Mouse (Mus musculus) kidney, embryonic 16.5 days (tissue): Measurements from ENCODE around the gene Sbds. TPM values are rescaled to one million over a fixed set of nuclear protein-coding genes. Genes with fewer than 3 reads are reported as not detected.
"Not testable (repeated sequence)": the region's sequence is repeated elsewhere in the genome, so short reads cannot be mapped to it uniquely, and the experiment has no call there.

ENCODE experiments used
- ATAC-seq: fragments of 200-750 bp; cut with Nextera tagmentation; 2 replicates; pipeline ENCODE4 v1.8.0; 2017; ENCODE audit warnings: moderate TSS enrichment; ENCODE audit not compliant: low FRiP score, low TSS enrichment
- H3K27ac ChIP-seq: fragments of 300-500 bp; sonication (generic); 2 replicates; pipeline ENCODE4 v1.5.1; 2014; ENCODE audit warnings: low read length
- H3K27me3 ChIP-seq: fragments of 300-500 bp; sonication (generic); 2 replicates; pipeline ENCODE4 v1.6.1; 2014; ENCODE audit warnings: low read length, control low read depth, mixed read lengths; ENCODE audit not compliant: insufficient read depth
- H3K36me3 ChIP-seq: fragments of 300-500 bp; sonication (generic); 2 replicates; pipeline ENCODE4 v1.6.1; 2014; ENCODE audit warnings: low read length, control low read depth, mixed read lengths; ENCODE audit not compliant: insufficient read depth
- H3K4me1 ChIP-seq: fragments of 300-500 bp; sonication (generic); 2 replicates; pipeline ENCODE4 v1.6.1; 2014; ENCODE audit warnings: low read length, control low read depth, mixed read lengths; ENCODE audit not compliant: insufficient read depth
- H3K4me2 ChIP-seq: fragments of 300-500 bp; sonication (generic); replicated peaks from 2 replicates; pipeline ENCODE4 v1.6.1; 2014; ENCODE audit warnings: low read depth, low read length
- H3K4me3 ChIP-seq: fragments of 300-500 bp; sonication (generic); 2 replicates; pipeline ENCODE4 v1.5.1; 2014; ENCODE audit warnings: mild to moderate bottlenecking, low read length
- H3K9ac ChIP-seq: fragments of 300-500 bp; sonication (generic); replicated peaks from 2 replicates; pipeline ENCODE4 v1.6.1; 2014; ENCODE audit warnings: low read length
- H3K9me3 ChIP-seq: fragments of 300-500 bp; sonication (generic); 2 replicates; pipeline ENCODE4 v1.6.1; 2016; ENCODE audit warnings: low read length, control low read depth
- WGBS: fragments of 180-500 bp; shearing (Covaris S2); extraction: QIAGEN DNeasy Blood & Tissue Kit; methylation state at CpG from one replicate; pipeline ENCODE4 v1.1.7; 2014; 5-methylcytosine and 5-hydroxymethylcytosine counted together
- polyA plus RNA-seq: library from polyadenylated mRNA; unstranded; fragments of >200 nt; fragmentation: Nextera tagmentation; extraction: Ambion mirVana; gene quantifications from 2 replicates; pipeline ENCODE4 v1.2.1, GENCODE M21; 2015

Sbds gene
- polyA plus RNA-seq, 1 experiment from 2014 or later: 72.2 TPM

- ATAC-seq: no peak
- H3K4me2 ChIP-seq: no peak overlapping the region
- no peaks in the 10 kb centered on the region for H3K9me3 ChIP-seq
- H3K27me3 ChIP-seq: no peaks in the 10 kb centered on the region
- WGBS: 70% methylated on average over 11 of the region's 11 CpGs
- H3K4me3 ChIP-seq: no peak overlapping the region
- H3K4me1 ChIP-seq: no peaks in the 10 kb centered on the region
- no peak overlapping the region for H3K9ac ChIP-seq
- H3K36me3 ChIP-seq: peaks cover 27% of the 10 kb centered on the region
- no peak overlapping the region for H3K27ac ChIP-seq
Observed at GRCm38 (mm10) chr5:130263454-130263853, 8.1 kb upstream of the Sbds start.

GRCm38 (mm10) chr5:130257303-130257702 is 2.0 kb upstream of the Sbds start:
- H3K9me3 ChIP-seq: no peaks in the 10 kb centered on the region
- H3K36me3 ChIP-seq: peaks cover 7% of the 10 kb centered on the region; the same call in 1 of the 2 replicates
- peak overlapping the region; percentile 74 for H3K4me2 ChIP-seq
- peak overlapping the region; percentile 85 for H3K9ac ChIP-seq
- H3K4me1 ChIP-seq: peaks cover 14% of the 10 kb centered on the region
- H3K27ac ChIP-seq: peak overlapping the region; percentile 86
- H3K4me3 ChIP-seq: peak overlapping the region; percentile 74
- no peak for ATAC-seq
- no peaks in the 10 kb centered on the region for H3K27me3 ChIP-seq
- WGBS: 9% methylated on average over 8 of the region's 8 CpGs

GRCm38 (mm10) chr5:130256678-130257271 is 1.4 kb upstream of the Sbds start:
- no peaks in the 10 kb centered on the region for H3K9me3 ChIP-seq
- peaks cover 14% of the 10 kb centered on the region for H3K4me1 ChIP-seq
- peak overlapping the region; percentile 74 for H3K4me2 ChIP-seq
- peak overlapping the region; percentile 86 for H3K27ac ChIP-seq
- H3K27me3 ChIP-seq: no peaks in the 10 kb centered on the region
- ATAC-seq: peak; percentile 94
- peak overlapping the region; percentile 74 for H3K4me3 ChIP-seq
- peak overlapping the region; percentile 85 for H3K9ac ChIP-seq
- under 1% methylated on average over 25 of the region's 25 CpGs for WGBS
- peaks cover 12% of the 10 kb centered on the region; the same call in 1 of the 2 replicates for H3K36me3 ChIP-seq

DNA sequence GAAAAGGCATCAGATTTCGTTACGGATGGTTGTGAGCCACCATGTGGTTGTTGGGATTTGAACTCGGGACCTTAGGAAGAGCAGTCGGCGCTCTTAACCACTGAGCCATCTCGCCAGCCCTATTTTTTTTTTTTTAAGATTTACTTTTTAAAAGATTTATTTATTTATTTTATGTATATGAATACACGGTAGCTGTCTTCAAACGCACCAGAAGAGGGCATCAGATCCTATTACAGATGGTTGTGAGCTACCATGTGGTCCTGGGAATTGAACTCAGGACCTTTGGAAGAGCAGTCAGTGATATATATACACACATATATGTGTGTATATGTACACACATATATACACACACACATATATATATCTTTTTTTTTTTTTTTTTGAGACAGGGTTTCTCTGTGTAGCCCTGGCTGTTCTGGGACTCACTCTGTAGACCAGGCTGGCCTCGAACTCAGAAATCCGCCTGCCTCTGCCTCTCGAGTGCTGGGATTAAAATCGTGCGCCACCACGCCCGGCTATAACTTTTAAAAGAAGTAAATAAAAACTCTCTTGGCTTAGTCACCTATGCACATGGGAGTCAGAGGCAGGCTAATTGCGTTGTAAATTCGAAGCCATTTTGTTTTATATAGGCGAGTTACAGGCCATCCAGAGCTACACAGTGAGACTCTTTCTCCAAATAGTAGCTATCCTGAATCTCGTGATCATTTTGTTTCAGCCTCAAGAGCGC is 632 bp upstream of the Sbds start:
- H3K4me3 ChIP-seq: peak overlapping the region; percentile 74
- H3K9me3 ChIP-seq, ATAC-seq, H3K27me3 ChIP-seq: not testable (repeated sequence)
- 29% methylated on average over 20 of the region's 20 CpGs for WGBS
- peaks cover 20% of the 10 kb centered on the region for H3K36me3 ChIP-seq
- H3K4me1 ChIP-seq: peaks cover 14% of the 10 kb centered on the region
- H3K4me2 ChIP-seq: peak overlapping the region; percentile 74
- peak overlapping the region; percentile 64 for H3K27ac ChIP-seq
- peak overlapping the region; percentile 43; the same call in 1 of the 2 replicates for H3K9ac ChIP-seq

DNA sequence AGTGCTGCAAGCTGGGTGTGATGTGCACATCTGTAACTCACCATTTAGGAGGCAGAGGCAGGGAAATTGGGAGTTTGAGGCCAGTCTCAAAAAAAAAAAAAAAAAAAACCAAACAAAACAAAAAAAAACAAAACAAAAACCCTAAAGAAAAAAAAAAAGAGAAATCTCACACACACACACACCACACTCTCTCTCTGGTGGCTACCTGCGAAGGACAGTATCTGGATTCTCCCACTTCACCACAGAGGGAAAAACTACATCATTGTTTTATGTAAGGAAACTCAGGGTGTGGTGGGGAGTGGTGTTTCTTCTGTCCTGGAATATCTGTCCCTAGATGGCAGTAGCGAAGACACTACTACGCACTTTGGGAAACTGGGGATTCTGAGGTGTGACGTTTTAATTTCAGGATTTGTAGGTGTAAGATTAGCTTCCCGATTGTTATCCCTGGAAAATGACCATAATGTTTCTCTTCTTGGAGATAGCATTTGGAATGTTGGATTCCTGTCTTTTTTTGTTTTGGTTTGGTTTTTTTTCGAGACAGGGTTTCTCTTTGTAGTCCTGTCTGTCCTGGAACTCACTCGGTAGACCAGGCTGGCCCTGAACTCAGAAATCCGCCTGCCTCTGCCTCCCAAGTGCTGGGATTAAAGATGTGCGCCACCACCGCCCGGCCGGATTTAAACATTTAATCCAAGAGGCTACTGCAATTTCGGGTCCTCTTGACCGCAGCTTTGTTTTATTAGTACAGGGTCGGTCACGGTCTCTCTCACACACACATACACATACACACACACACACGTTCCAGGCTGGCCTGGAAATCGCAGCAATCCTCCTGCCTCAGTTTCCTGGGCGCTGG is 940 bp downstream of the Sbds start:
- H3K36me3 ChIP-seq: peaks cover 33% of the 10 kb centered on the region

DNA sequence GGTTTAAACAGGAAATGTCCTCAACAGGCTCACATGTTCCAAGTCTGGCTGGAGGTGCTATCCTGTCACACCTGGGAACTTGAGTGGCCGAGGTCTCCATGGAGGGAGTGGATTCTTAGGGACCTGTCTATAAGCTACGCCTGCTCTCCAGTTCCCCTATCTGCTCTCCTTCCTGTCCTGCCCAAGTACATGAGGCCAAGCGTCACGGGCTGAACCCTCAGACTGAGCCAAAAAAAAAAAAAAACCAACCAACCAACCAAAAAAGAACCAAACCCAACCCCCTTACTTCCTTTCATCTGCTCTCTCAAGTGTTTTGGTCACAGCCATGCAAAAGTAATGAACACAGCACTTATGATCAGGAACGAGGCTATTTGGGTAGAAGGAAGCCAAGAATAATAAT is 7.5 kb downstream of the Sbds start:
- 67% methylated on average over 5 of the region's 5 CpGs for WGBS
- Histone ChIP-seq H3K27ac (no peak overlapping the region), H3K36me3 (peaks cover 89% of the 10 kb centered on the region), H3K4me2 (no peak overlapping the region), H3K4me3 (no peak overlapping the region), H3K9me3 (no peaks in the 10 kb centered on the region), H3K9ac (no peak overlapping the region), H3K27me3 (no peaks in the 10 kb centered on the region), H3K4me1 (no peaks in the 10 kb centered on the region)
- ATAC-seq: no peak

More for the DNA sequence above, 940 bp downstream of the Sbds start:
- H3K4me1 ChIP-seq: peaks cover 14% of the 10 kb centered on the region
- H3K27me3 ChIP-seq: no peaks in the 10 kb centered on the region
- no peak for ATAC-seq
- WGBS: 16% methylated on average over 19 of the region's 19 CpGs
- H3K27ac ChIP-seq: peak overlapping the region; percentile 90
- H3K9me3 ChIP-seq: no peaks in the 10 kb centered on the region
- peak overlapping the region; percentile 74 for H3K4me3 ChIP-seq
- H3K4me2 ChIP-seq: peak overlapping the region; percentile 74
- H3K9ac ChIP-seq: peak overlapping the region; percentile 77

DNA sequence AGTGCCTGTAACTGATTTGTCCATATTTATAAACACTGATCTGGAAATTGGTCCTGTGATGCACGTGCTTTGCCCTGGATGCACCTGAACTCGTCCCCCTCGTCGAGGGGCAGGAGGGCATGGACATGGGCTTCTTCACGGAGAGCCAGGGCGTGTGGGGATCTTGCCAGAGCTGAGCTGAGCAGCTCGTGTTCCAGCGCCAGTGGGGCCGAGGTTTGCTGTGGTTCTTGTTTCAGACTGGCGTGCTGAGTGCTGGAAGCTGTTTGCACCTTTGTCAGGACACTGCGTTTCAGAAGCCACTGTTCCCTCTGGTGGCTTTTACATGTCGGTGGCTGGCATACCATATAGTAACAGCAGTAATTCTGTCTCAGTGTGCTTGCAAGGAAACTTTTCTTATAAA is 13.9 kb downstream of the Sbds start:
- WGBS: 91% methylated on average over 12 of the region's 12 CpGs
- no peaks in the 10 kb centered on the region for H3K4me1 ChIP-seq
- ATAC-seq: no peak
- H3K4me2 ChIP-seq: no peak overlapping the region
- H3K27ac ChIP-seq: no peak overlapping the region
- H3K36me3 ChIP-seq: peaks cover 79% of the 10 kb centered on the region
- no peak overlapping the region for H3K4me3 ChIP-seq
- H3K9me3 ChIP-seq: no peaks in the 10 kb centered on the region
- no peak overlapping the region for H3K9ac ChIP-seq
- no peaks in the 10 kb centered on the region for H3K27me3 ChIP-seq

DNA sequence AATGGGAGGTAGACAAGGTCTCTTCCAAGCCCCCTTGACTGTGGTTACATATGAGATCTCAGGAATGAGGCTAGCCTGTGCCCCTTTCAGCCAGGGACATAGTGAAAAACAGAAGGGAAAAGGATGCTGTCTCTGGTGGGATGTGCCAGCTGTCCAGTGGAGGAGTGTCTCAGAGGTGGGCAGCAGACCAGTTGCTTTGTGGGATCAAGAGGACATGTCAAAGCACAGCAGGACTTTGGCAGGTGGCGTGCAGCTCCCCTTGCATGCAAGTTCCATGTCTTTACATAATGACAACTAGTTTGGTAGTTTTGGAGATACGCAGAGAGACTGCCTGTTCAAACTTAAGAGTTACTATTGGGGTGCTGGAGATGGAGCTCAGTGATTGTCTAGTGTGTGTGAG is 15.5 kb downstream of the Sbds start:
- no peak for ATAC-seq
- WGBS: 96% methylated on average over 2 of the region's 2 CpGs
- Histone ChIP-seq H3K27me3 (no peaks in the 10 kb centered on the region), H3K4me2 (no peak overlapping the region), H3K9me3 (no peaks in the 10 kb centered on the region), H3K9ac (no peak overlapping the region), H3K36me3 (peaks cover 81% of the 10 kb centered on the region), H3K4me3 (no peak overlapping the region), H3K4me1 (no peaks in the 10 kb centered on the region), H3K27ac (no peak overlapping the region)

DNA sequence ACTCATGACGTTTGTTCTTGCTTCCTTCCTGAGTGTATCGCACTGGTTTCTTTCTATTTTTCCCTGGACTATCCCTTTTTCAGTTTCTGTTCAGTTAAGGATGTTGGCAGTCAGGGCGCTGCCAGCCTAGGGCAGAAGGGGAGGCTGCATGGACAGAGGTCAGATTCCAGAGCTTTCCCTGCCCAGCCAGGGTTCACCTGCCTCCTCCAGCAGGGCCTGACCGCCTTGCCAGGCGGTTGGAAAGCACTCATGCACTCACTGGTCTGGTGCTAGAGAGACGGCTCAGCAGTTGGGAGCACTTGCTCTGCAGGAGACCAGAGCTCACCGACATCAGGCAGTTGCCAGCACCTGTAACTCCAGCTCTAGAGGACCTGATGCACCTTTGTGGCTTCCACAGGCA is 16.1 kb downstream of the Sbds start:
- no peak overlapping the region for H3K4me2 ChIP-seq
- H3K27me3 ChIP-seq: no peaks in the 10 kb centered on the region
- no peak overlapping the region for H3K4me3 ChIP-seq
- no peak for ATAC-seq
- H3K9me3 ChIP-seq: no peaks in the 10 kb centered on the region
- 85% methylated on average over 7 of the region's 7 CpGs for WGBS
- H3K4me1 ChIP-seq: no peaks in the 10 kb centered on the region
- no peak overlapping the region for H3K27ac ChIP-seq
- H3K36me3 ChIP-seq: peaks cover 81% of the 10 kb centered on the region
- no peak overlapping the region for H3K9ac ChIP-seq
